Mouse (Mus musculus) left cerebral cortex, adult 11 months (tissue): Measurements from ENCODE around the gene Lce1e.
"Not testable (repeated sequence)": the region's sequence is repeated elsewhere in the genome, so short reads cannot be mapped to it uniquely, and the experiment has no call there.

Source experiments
- DNase-seq: peaks from one replicate; pipeline ENCODE4 v3.0.0; 2022; ENCODE audit warnings: low spot score

Gene Lce1e

DNA sequence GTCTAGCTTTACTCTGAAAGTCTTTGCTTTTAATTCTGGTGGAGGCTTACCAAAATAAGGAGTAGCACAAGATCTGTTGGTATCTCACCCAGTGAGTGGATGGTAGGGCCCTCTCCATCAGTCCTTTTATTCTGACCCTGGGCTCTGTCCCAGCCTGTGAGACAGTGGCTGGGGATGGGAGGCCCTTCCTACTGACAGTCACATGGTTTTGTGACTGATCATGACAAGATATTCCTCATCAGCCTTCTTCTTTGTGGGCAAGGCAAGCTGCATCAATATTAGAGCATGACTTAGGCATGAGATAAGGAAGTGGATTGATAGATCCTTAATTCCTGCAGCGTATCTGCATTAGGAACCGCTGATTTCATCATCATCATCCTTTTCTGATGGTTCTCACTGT lies at the start of gene Lce1e:
Gene Lce1e (minus strand): TSS at position 101 of the 400 bp plus-strand sequence.
- no peak for DNase-seq

DNA sequence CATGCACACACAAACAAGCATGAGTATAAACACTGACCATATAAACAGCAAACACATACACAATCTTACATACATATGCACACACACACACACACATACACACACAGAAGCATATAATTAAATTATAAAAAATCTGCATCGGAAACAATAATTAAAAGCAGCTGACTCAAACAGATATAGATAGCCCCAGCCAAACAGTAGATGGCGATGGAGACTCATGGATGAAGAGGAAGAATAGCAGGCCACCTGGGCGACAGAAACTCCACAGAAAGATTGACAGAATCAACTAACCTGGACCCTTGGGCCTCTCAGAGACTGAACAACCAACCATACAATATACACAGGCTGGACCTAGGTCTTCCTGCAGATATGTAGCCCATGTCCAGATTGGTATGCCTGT lies 44.3 kb upstream of the Lce1e start:
- DNase-seq = no peak

DNA sequence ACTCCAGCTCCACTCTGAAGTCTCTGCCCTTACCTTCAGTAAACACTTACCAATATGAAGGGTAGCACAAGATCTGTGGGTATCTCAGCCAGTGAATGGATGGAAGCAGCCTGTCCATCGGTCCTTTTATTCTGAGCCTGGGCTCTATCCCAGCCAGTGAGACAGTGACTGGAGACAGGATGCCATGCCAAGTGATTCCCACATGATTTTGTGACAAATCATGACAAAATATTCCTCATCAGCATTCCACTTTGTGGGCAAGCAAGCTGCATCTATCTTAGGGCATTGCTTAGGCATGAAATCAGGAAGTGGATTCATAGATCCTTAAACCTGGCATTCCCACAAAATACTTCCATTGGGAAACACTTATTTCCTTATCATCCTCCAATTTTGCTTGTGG lies 43.4 kb upstream of the Lce1e start, which contains the start of gene Lce1g:
Gene Lce1g (minus strand): TSS at position 101 of the 400 bp plus-strand sequence.
- DNase-seq = no peak

DNA sequence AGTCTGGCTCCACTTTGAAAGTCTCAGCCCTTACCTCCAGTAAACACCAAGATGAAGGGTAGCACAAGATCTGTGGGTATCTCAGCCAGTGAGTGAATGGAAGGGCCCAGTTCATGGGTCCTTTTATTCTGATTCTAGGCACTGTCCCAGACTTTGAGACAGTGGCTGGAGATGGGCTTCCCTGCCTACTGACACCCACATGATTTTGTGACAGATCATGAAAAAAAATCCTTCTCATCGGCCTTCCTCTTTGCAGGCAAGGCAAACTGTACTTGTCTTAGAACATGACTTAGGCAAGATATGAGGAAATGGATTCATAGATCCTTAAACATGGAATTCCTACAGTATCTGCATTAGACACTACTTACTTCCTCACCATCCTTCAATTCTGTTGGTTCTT lies 30.1 kb upstream of the Lce1e start, which contains the start of gene Gm38119:
Gene Gm38119 (minus strand): TSS at position 101 of the 400 bp plus-strand sequence.
- DNase-seq = no peak

DNA sequence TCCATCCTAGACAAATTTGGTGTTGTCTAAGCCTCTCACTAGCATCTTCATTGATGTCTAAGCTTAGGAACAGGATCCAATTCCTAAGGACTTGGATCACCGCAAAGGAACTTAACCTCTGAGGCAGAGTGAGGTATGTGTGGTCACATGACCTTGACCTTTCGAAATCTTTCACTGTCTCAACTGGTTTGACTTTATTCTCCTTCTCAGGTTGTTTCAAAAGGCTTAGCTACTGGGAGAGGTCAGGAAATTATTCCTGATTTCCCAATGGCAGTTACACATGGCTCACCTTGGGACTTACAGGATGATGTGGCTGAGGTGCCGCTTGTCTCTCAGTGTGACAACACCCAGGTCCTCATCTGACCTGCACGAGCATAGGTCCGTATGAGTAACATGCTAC lies 13.8 kb upstream of the Lce1e start:
- DNase-seq = no peak

DNA sequence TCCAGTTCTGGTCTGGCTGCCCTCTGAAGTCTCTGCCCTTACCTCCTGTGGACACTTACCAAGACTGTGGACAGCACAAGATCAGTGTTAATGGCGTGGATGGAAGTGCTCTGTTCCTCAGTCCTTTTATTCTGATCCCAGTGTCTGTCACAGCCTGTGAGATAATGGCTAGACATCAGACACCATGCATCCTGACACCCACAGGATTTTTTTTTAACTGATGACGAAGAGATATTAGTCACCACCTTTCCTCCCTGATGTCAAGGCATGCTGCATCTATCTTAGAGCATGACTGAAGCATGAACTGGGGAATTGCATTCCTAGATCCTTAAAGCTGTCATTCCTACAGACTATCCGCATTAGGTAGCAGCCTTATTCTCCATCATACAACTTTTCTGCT lies 11.4 kb upstream of the Lce1e start, which contains the start of gene Lce1f:
Gene Lce1f (minus strand): TSS at position 101 of the 400 bp plus-strand sequence.
- no peak for DNase-seq

DNA sequence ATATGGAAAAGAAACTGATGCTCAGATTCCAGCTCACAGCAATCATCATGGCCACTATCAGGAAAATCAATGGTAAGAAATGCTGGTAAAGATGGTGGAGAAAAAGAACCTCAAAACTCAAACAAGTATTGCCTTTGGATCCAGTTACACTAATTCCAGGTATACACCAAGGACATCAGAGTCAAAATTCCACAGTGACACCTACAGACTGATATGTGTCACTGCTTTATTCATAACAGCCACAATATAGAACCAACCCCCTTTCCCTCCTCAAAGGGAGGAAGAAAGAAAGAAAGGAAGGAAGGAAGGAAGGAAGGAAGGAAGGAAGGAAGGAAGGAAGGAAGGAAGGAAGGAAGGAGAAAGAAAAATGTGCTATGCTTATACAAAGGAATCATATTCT lies 6.2 kb upstream of the Lce1e start:
- DNase-seq = no peak

DNA sequence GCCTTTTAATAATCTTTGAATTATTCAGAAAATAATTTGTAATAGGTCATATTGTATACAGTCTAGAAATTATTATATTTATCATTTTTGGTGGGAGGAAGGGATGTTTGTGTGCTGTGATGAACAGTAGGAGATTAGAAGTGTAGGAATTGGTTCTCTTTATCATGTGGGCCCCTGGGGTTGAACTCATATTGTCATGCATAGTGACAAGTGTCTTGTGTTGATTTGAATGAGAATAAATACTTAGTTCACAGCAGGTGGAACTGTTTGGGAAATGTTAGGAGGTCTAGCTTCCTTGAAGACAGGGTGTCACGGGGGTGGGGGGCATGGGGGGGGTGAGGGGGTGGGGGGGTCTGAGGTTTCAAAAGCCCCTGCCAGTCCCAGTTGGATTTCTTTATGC lies 14.3 kb downstream of the Lce1e start:
- no peak for DNase-seq

DNA sequence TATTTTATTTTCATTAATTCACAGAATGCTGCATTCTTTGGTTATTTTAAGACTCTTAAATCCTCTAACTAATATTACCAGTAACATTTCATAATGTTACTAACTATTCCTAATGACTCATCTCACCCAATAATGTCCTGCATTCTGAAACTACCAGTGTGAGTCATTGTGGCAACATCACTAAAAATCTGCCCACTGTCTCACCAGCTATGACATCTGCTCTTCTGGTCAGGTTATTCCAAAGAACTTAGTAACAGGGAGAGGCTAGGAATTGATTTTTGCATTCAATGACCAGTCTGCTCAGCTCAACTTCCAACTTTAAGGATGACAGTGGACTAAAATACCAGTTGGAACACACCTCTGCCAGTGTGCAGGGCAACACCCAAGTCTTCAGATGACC lies 17.2 kb downstream of the Lce1e start:
- DNase-seq = no peak

DNA sequence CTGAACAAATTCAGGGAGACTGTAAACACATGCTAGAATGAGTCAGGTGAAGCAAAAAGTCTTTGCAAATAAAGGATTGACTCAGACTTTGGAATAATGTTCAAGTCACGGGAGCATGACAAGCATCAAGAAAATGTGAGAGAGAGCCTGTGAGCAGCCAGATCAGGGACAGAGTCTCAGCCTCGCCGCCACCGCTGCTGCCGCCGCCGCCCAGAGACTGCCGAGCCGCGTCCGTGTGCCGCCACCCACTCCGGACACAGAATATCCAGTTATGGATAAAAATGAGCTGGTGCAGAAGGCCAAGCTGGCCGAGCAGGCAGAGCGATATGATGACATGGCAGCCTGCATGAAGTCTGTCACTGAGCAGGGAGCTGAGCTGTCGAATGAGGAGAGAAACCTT lies 19.7 kb downstream of the Lce1e start:
- not testable (repeated sequence) for DNase-seq

DNA sequence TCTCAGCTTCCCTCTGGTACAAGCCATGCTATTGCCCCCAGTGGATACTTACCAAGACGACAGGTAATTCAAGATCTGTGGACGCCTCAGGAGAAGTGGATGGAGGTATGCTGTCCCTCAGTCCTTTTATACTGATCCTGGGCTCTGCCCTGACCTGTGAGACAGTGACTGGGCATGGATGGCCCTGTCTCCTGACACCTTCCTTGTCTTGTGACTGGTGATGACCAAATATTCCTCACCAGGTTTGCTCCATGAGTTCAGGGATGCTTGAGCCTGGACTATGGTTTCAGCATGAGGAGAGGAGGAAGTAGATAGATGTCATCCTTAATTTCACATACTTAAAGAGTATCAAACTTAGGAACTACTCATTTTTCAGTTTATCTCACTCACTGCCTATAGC lies 21.8 kb downstream of the Lce1e start, which contains the start of gene Lce1d:
Gene Lce1d (minus strand): TSS at position 101 of the 400 bp plus-strand sequence.
- no peak for DNase-seq

DNA sequence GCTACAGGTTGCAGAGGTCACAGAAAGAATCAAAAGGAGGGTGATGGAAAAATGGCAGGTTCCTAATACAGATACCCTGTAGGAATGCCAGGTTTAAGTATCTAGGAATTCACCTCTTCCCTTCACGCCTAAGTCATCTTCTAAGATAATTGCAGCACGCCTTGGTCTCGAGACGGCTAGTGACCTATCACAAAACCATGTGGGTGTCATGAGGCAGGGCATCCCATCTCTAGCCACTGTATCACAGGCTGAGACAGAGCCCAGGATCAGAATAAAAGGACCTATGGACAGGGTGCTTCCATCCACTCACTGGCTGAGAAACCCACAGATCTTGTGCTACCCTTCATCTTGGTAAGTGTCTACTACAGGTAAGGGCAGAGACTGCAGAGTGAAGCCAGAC lies 29.9 kb downstream of the Lce1e start, which contains the start of gene Lce1c:
Gene Lce1c (plus strand): TSS at position 301 of the 400 bp plus-strand sequence.
- no peak for DNase-seq

DNA sequence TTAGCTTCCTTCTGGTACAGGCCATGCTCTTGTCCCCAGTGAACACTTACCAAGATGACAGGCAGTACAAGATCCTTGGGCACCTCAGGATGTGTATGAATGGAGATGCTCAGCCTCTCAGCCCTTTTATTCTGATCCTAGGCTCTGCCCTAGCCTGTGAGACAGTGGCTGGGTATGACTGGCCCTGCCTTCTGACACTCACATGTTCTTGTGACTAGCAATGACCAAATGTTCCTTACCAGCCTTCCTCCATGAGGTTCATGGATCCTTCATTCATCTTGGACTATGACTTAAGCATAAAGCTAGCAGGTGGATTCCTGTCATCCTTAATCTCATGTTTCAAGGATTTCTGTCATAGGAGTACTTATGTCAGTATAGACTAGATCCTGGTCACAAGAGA lies 38.7 kb downstream of the Lce1e start, which contains the start of gene Lce1a2:
Gene Lce1a2 (minus strand): TSS at position 101 of the 400 bp plus-strand sequence.
- DNase-seq = no peak
